Mouse (Mus musculus) bone marrow macrophage, adult 2 months (primary cell): Measurements from ENCODE around the gene Rtn4rl1.

ENCODE experiments used
- CTCF ChIP-seq: IDR thresholded peaks from 2 replicates; pipeline ENCODE4 v1.5.1; 2012; ENCODE audit warnings: low read depth, mild to moderate bottlenecking, low read length, moderate library complexity
- POLR2A ChIP-seq: IDR thresholded peaks from 2 replicates; pipeline ENCODE4 v1.6.1; 2012; ENCODE audit warnings: mild to moderate bottlenecking, low read depth, low read length, borderline replicate concordance

DNA sequence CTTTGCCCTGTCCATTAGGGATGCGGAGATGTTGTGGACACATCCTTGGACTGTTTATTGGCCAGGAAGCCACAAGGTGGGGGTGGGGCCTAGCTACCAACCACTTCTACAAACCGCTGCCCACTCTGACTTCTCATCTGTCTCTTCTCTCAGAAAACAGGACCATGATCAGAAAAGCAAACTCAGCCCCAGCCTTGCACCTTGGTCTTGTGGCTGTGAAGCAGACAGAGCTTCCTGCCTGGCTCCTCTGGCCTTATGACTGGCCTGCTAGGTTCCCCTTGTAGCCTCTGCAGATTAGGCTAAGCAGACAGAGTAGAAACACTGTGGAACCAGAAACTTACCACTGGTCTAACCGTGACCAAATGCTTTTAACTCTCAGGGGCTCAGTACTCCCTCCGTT, 15.8 kb downstream of the Rtn4rl1 start:
- TF ChIP-seq CTCF (no peak), POLR2A (no peak)
